26 mouse cellular contexts compared by ENCODE assay signal in genomic region chr2:32685807-32686206, GRCm38 (mm10). TPM values are rescaled to one million over a fixed set of nuclear protein-coding genes. Genes with fewer than 3 reads are reported as not detected.
DNase-seq lines count a peak whose midpoint lies in the region; TF ChIP-seq lines count a peak whose summit lies in the region.
"Had no signal": no experiment of that assay in that cellular context is flagged by ENCODE, and none has a peak within 500 bp of the region (broad histone marks: within the 10 kb centered on the region; RNA-seq: fewer than 3 reads in every experiment).

No protein-coding gene starts in this region.

- intact Hi-C loops in heart, postnatal 14 days (cut with DNase I) = no loop called here

- H3ac ChIP-seq in C2C12 (ENCODE audit: control insufficient read depth, insufficient read length, low read depth) (no peak overlapping the region), myocyte (ENCODE audit: control insufficient read depth, insufficient read length) (no peak overlapping the region)

- peak; percentile 94 for DNase-seq in heart, adult 11 months
- no peak for DNase-seq in heart, postnatal 14 days
- peak; percentile 48 for DNase-seq in adipocyte (ENCODE audit: low spot score)
- no peak for DNase-seq in B cell, adult 2 months
- no peak for DNase-seq in layer of hippocampus, postnatal 25 days (ENCODE audit: extremely low spot score in 1 of 2, low spot score in 1 of 2)
- DNase-seq: cerebellum, adult 11-12 months; cerebellum, postnatal 36 days; gastrocnemius, postnatal 25 days; heart, postnatal 36 days; kidney, adult 18-20 months; kidney, postnatal 25 days; layer of hippocampus, adult 9-11 months; lung, adult 2 months; right cerebral cortex, postnatal 25 days; thymus, postnatal 36 days had no signal

- no peak overlapping the region for H3K4me2 ChIP-seq in myocyte (ENCODE audit: low read depth)
- H3K4me2 ChIP-seq: heart, embryonic 11.5 days; hindbrain, embryonic 15.5 days; liver, embryonic 11.5 days; midbrain, embryonic 13.5 days; neural tube, embryonic 15.5 days had no signal

- no peak for TF ChIP-seq CTCF in C2C12 (IDR thresholded peaks at IDR 0.05; ENCODE audit: control insufficient read depth, insufficient read depth, insufficient read length)

- peaks cover 75% of the 10 kb centered on the region for H3K36me3 ChIP-seq in C2C12 (ENCODE audit: control insufficient read depth, insufficient read depth)
- peaks cover 4% of the 10 kb centered on the region for H3K36me3 ChIP-seq in myocyte (ENCODE audit: control insufficient read depth, insufficient read depth)

- no peak for TF ChIP-seq POLR2A in myocyte (IDR thresholded peaks at IDR 0.05; ENCODE audit: insufficient read length, low read depth)

- no peaks in the 10 kb centered on the region for H3K79me3 ChIP-seq in C2C12 (ENCODE audit: low read depth)

- H3K4me3 ChIP-seq in C2C12 (ENCODE audit: insufficient read depth, poor library complexity, severe bottlenecking) (no peak overlapping the region), myocyte (no peak overlapping the region)
- H3K4me3 ChIP-seq: embryonic facial prominence, embryonic 10.5 days; erythroblast, embryonic 14.5 days; hindbrain, embryonic 15.5 days; midbrain, embryonic 13.5 days; neural tube, embryonic 15.5 days had no signal

- H3K79me2 ChIP-seq in C2C12 (ENCODE audit: control insufficient read depth, insufficient read depth) (no peaks in the 10 kb centered on the region), myocyte (ENCODE audit: control insufficient read depth, insufficient read depth) (no peaks in the 10 kb centered on the region)

- H3K27me3 ChIP-seq in C2C12 (ENCODE audit: control insufficient read depth, insufficient read depth, insufficient read length) (no peaks in the 10 kb centered on the region), myocyte (ENCODE audit: control insufficient read depth, insufficient read depth, insufficient read length) (no peaks in the 10 kb centered on the region)
- H3K27me3 ChIP-seq: hindbrain, embryonic 15.5 days; midbrain, embryonic 13.5 days; neural tube, embryonic 15.5 days had no signal

TF ChIP-seq in C2C12, 6 proteins besides CTCF, POLR2A, EP300 and RAD21:
- peak; percentile 57 for TF ChIP-seq CEBPB (IDR thresholded peaks at IDR 0.05; ENCODE audit: low read depth)
- no peak for TF ChIP-seq MYOD1 (IDR thresholded peaks at IDR 0.05; ENCODE audit: control insufficient read depth, insufficient read length, low read depth)
- TF ChIP-seq MAX (IDR thresholded peaks at IDR 0.05) = no peak
TF ChIP-seq in C2C12: peak in this region for 1.

TF ChIP-seq in myocyte, 11 proteins besides CTCF, POLR2A, EP300 and RAD21:
- no peak for TF ChIP-seq SRF (IDR thresholded peaks at IDR 0.05; ENCODE audit: control insufficient read depth, insufficient read length, low read depth)
- no peak for TF ChIP-seq TCF12 (IDR thresholded peaks at IDR 0.05; ENCODE audit: insufficient read depth, poor library complexity, severe bottlenecking)
- no peak for TF ChIP-seq USF1 (IDR thresholded peaks at IDR 0.05; ENCODE audit: low read depth)
- TF ChIP-seq CEBPB (IDR thresholded peaks at IDR 0.05; ENCODE audit: insufficient read depth, poor library complexity, severe bottlenecking) = peak; percentile 74

RNA-seq across cellular contexts. Expression of gene Fpgs, which starts 18.1 kb away (rescaled TPM):
- 1 to 10 TPM; 6.0 to 7.4 TPM for total RNA-seq in heart, postnatal 14 days (2021)
- polyA plus RNA-seq in C2C12 (2012; fragmentation: generic; extraction: Trizol) = 26.7 TPM
- 20.7 TPM for polyA plus RNA-seq in myocyte (2012; fragmentation: generic; extraction: Trizol)
- 10 to 100 TPM in 1 of 2 experiments, 1 to 10 TPM in 1; 8.4 to 10.7 TPM for total RNA-seq in layer of hippocampus, postnatal 25 days (2021)

RNA-seq across cellular contexts. Expression of gene Cdk9, which starts 27.1 kb away (rescaled TPM):
- 10 to 100 TPM; 30.7 to 31.3 TPM for total RNA-seq in heart, postnatal 14 days (2021)
- polyA plus RNA-seq in C2C12 (2012; fragmentation: generic; extraction: Trizol) (112 TPM), myocyte (2012; fragmentation: generic; extraction: Trizol) (76.6 TPM)
- total RNA-seq in layer of hippocampus, postnatal 25 days (2021) = 100 to 1,000 TPM in 1 of 2 experiments, 10 to 100 TPM in 1; 96.0 to 106 TPM

RNA-seq across cellular contexts. Expression of gene Sh2d3c, which starts 35.0 kb away (rescaled TPM):
- total RNA-seq in heart, postnatal 14 days (2021) = 10 to 100 TPM; 37.4 to 39.4 TPM
- 0.50 TPM for polyA plus RNA-seq in C2C12 (2012; fragmentation: generic; extraction: Trizol)
- polyA plus RNA-seq in myocyte (2012; fragmentation: generic; extraction: Trizol) = 0.52 TPM
- total RNA-seq in layer of hippocampus, postnatal 25 days (2021) = 10 to 100 TPM; 22.8 to 23.9 TPM

RNA-seq across cellular contexts. Expression of gene Eng, which starts 39.4 kb away (rescaled TPM):
- total RNA-seq in heart, postnatal 14 days (2021) = 100 to 1,000 TPM; 148 to 162 TPM
- polyA plus RNA-seq in C2C12 (2012; fragmentation: generic; extraction: Trizol) (1.1 TPM), myocyte (2012; fragmentation: generic; extraction: Trizol) (1.6 TPM)
- total RNA-seq in layer of hippocampus, postnatal 25 days (2021) = 10 to 100 TPM; 17.4 to 24.2 TPM

RNA-seq across cellular contexts. Expression of gene 6330409D20Rik, which starts 55.0 kb away (rescaled TPM):
- total RNA-seq in heart, postnatal 14 days (2021) = not detected
- not detected for polyA plus RNA-seq in C2C12 (2012; fragmentation: generic; extraction: Trizol)
- polyA plus RNA-seq in myocyte (2012; fragmentation: generic; extraction: Trizol) = not detected
- 1 to 10 TPM; 1.1 to 1.3 TPM for total RNA-seq in layer of hippocampus, postnatal 25 days (2021)
- total RNA-seq: ES-E14; gastrocnemius, postnatal 25 days; heart, postnatal 36 days; megakaryocyte progenitor cell, adult 5-6 weeks had no signal
- polyA plus RNA-seq: erythroblast, embryonic 14.5 days; liver, embryonic 11.5 days had no signal

Comparison
In these comparisons a context has a peak if more than half of its experiments do, and no peak if none do; other contexts are left out.
1. DNase-seq: peak in heart, adult 11 months (single experiment) and adipocyte (single experiment); none in heart, postnatal 14 days (0 of 2), B cell, adult 2 months (0 of 2) and layer of hippocampus, postnatal 25 days (0 of 2).